ENCODE assay signal across 8 mouse cellular contexts in the genomic region with DNA sequence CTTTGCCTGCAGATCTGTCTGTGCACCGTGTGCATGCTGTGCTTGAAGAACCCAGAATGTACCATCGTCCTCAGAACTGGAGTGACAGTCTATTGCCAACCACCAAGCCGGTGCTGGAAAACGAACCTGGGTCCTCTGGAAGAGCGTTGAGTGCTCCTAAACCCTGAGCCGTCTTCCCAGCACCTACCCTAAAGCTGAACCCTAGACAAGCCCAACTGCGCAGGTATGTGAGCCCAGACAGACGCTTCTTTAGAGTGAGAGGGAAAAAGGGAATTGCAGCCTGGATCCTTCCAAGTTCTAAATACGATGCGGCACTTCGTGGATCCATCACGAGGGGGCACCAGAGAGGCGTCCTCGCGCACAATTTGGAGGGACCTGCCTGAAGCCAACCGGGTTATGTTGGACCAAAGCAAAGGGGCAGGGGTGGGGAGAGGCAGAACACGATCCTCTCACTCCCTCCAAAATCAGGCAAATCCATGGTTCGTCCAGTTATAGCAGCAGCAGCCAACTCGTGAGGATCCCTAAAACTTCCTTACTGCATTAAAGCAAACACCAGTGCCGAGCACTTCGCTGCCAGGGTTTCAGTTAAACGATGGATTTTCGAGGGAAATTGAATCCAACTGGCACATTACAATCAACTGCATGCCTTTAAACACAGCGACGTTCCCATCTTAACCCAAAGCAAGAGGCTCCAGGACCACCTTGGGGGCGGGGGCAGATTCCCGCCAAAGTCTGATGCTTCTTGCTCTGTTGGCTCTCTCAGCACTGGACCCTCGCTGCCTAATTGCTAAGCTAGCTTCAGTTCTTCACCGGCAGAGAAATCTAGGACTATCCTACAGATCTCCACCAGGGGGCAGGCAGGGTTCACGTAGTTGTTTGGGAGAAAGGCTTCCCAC.
DNase-seq lines count a peak whose midpoint lies in the region; ATAC-seq lines count a peak whose summit lies in the region.

No protein-coding gene starts in this region.

- H3K4me1 ChIP-seq in hindbrain, embryonic 15.5 days (replicated peaks): peaks cover 6% of the 10 kb centered on the region; the same call in 1 of the 2 replicates

- H3K9me3 ChIP-seq in hindbrain, embryonic 15.5 days: peaks cover 9% of the 10 kb centered on the region

- peak overlapping the region; percentile 37 for H3K4me3 ChIP-seq in hindbrain, embryonic 15.5 days

- ATAC-seq in hindbrain, embryonic 15.5 days (ENCODE audit: low FRiP score, low read depth): peak; percentile 85

- no peaks in the 10 kb centered on the region for H3K36me3 ChIP-seq in hindbrain, embryonic 15.5 days

- H3K27ac ChIP-seq in hindbrain, embryonic 15.5 days (replicated peaks): peak overlapping the region; percentile 65

- no peaks in the 10 kb centered on the region for H3K27me3 ChIP-seq in hindbrain, embryonic 15.5 days

- 10% methylated on average over 30 of the region's 30 CpGs for WGBS in hindbrain, embryonic 15.5 days

- H3K4me2 ChIP-seq in hindbrain, embryonic 15.5 days: peak overlapping the region; percentile 78

- peak; percentile 83 for DNase-seq in NIH3T3 (ENCODE audit: low read depth)
- DNase-seq in cerebellum, adult 9-11 months: peak; percentile 86
- peak; percentile 92 to 95 for DNase-seq in frontal cortex, postnatal 36 days (ENCODE audit: low spot score in 2 of 2)
- peak; percentile 87 for DNase-seq in left cerebral cortex, adult 11 months (ENCODE audit: low spot score)
- peak; percentile 76 to 90 for DNase-seq in lung, postnatal 4 days
- peak; percentile 78 for DNase-seq in retina, postnatal 7 days (ENCODE audit: low read depth, low spot score)
- peak; percentile 62 for DNase-seq in urinary bladder, adult 2 months (ENCODE audit: low spot score)

- H3K9ac ChIP-seq in hindbrain, embryonic 15.5 days: peak overlapping the region; percentile 38

Comparison
In these comparisons a context has a peak if more than half of its experiments do, and no peak if none do; other contexts are left out.
1. Peak in every context shown above with its lines: DNase-seq, ATAC-seq, H3K4me3 ChIP-seq and H3K27ac ChIP-seq.